Mouse (Mus musculus): ENCODE measurements around the gene 3110040M04Rik.

DNA sequence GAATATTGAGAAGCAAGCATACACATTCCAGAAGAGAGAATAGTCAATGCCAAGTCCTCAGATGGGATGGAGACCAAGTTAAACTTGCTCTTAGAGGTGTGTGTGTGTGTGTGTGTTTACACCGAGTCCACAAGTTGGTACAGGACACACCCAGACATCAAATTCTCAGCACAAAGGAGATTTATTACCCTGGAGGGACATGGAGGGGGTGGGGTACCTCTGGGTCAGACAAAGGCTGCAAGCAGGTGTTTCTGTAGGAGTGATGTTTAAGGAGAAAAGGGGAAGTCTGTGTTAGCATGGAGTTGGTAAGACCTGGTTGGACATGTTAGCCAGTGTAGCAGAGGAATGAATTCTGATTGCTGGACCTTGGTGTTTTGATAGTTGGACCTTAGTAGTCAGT is 12.1 kb downstream of the 3110040M04Rik start:
- TF ChIP-seq CTCF (conservative IDR thresholded peaks at IDR 0.05; ENCODE audit: insufficient read depth, insufficient read length, low read depth, low read length): no peak
- TF ChIP-seq POLR2A (IDR thresholded peaks at IDR 0.05; ENCODE audit: low read depth, low read length): no peak

Measured in kidney, adult 2 months (tissue).